In the genomic region with DNA sequence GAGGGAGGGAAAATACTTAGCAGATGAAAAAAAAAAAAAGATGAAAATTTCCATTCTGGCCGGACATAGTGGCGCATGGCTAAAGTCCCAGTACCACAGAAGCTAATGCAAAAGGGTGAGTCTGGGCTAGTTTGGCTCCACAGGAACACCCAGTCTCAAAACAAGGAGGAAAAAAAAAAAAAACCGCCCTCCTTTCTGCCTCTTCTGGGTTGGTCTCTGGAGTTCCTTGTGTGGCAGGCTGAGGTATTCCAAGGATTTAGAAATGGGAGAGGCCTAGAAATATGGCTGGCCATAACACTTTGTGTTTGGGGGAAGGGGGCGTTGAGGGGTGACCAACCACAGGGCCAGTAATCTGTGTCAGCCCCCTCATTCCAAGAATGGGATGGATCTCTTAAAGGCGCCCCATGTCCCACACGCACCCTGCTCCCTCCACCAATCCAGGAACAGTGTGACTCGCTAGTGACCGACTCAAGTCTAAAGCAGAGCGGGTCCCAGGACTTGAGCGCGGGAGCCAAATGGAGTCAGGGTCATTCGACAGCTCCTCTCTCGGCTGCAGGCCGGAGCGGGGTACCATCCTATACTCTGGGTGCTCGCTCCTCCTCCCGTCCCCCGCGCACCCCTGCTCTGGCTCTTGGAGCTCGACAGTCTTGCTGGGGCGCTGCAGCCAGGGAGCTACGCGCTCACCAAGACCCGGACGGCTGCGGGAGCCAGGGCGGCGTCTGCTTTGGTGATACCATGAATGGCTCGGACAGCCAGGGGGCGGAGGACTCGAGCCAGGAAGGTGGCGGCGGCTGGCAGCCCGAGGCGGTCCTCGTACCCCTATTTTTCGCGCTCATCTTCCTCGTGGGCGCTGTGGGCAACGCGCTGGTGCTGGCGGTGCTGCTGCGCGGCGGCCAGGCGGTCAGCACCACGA, we compare ENCODE assay signal across 9 mouse cellular contexts. TPM values are rescaled to one million over a fixed set of nuclear protein-coding genes. Genes with fewer than 3 reads are reported as not detected.
A peak's percentile ranks its signal among the peaks of the same experiment; 100 is the strongest.
DNase-seq lines count a peak whose midpoint lies in the region; ATAC-seq and TF ChIP-seq lines count a peak whose summit lies in the region.
"Had no signal": no experiment of that assay in that cellular context is flagged by ENCODE, and none has a peak within 500 bp of the region (broad histone marks: within the 10 kb centered on the region; RNA-seq: fewer than 3 reads in every experiment).

TSS of gene Galr2 (plus strand) at position 189 of the 913 bp plus-strand sequence.

- H3K4me3 ChIP-seq in lung, postnatal 0 days (ENCODE audit: low read depth, low read length), result peak within 1 kb of the TSS; percentile 12; the same call in 1 of the 2 replicates
- H3K4me3 ChIP-seq in forebrain, embryonic 12.5 days (replicated peaks), result peak within 1 kb of the TSS; percentile 32
- peak within 1 kb of the TSS; percentile 28 for H3K4me3 ChIP-seq in liver, embryonic 12.5 days
- H3K4me3 ChIP-seq in stomach, embryonic 14.5 days (ENCODE audit: low read depth, low read length), result peak within 1 kb of the TSS; percentile 29

- no peaks in the 10 kb centered on the region for H3K36me3 ChIP-seq in lung, postnatal 0 days (ENCODE audit: insufficient read depth, low read length)
- H3K36me3 ChIP-seq in forebrain, embryonic 12.5 days (replicated peaks), result no peaks in the 10 kb centered on the region
- no peaks in the 10 kb centered on the region for H3K36me3 ChIP-seq in liver, embryonic 12.5 days
- H3K36me3 ChIP-seq in stomach, embryonic 14.5 days (ENCODE audit: control insufficient read depth, insufficient read depth, low read length), result no peaks in the 10 kb centered on the region

- H3K9ac ChIP-seq in lung, postnatal 0 days (replicated peaks; ENCODE audit: low read depth), result 0 out of 2 replicates have a peak within 1 kb of the TSS, but pooled peaks have one; percentile 6
- 0 out of 2 replicates have a peak within 1 kb of the TSS, but pooled peaks have one; percentile 12 for H3K9ac ChIP-seq in forebrain, embryonic 12.5 days
- H3K9ac ChIP-seq in liver, embryonic 12.5 days, result no peak within 1 kb of the TSS
- no peak within 1 kb of the TSS for H3K9ac ChIP-seq in stomach, embryonic 14.5 days (replicated peaks; ENCODE audit: low read depth, low read length)

- no peak for DNase-seq in lung, postnatal 0 days (ENCODE audit: low spot score)
- DNase-seq in lung, postnatal 10 days, result no peak
- DNase-seq in urinary bladder, postnatal 36 days (ENCODE audit: low spot score in 2 of 2), result no peak
- DNase-seq in thymus, postnatal 14 days, result no peak
- DNase-seq: lung, postnatal 14 days had no signal

- no peak within 1 kb of the TSS for H3K27ac ChIP-seq in lung, postnatal 0 days (ENCODE audit: low read length)
- no peak within 1 kb of the TSS for H3K27ac ChIP-seq in forebrain, embryonic 12.5 days
- H3K27ac ChIP-seq in liver, embryonic 12.5 days, result no peak within 1 kb of the TSS
- H3K27ac ChIP-seq in stomach, embryonic 14.5 days (ENCODE audit: low read length), result no peak within 1 kb of the TSS

- H3K4me1 ChIP-seq in lung, postnatal 0 days (ENCODE audit: insufficient read depth, low read depth, low read length), result peaks cover 5% of the 10 kb centered on the region; the same call in 1 of the 2 replicates
- H3K4me1 ChIP-seq in forebrain, embryonic 12.5 days, result peaks cover 7% of the 10 kb centered on the region
- peaks cover 8% of the 10 kb centered on the region for H3K4me1 ChIP-seq in liver, embryonic 12.5 days
- H3K4me1 ChIP-seq in stomach, embryonic 14.5 days (ENCODE audit: control insufficient read depth, insufficient read depth, low read length), result 0 out of 2 replicates have a peak, but pooled peaks cover 5% of the 10 kb centered on the region

- WGBS in lung, postnatal 0 days, result 9% methylated on average over 48 of the region's 48 CpGs
- 6% methylated on average over 48 of the region's 48 CpGs for WGBS in forebrain, embryonic 12.5 days
- WGBS in liver, embryonic 12.5 days (ENCODE audit: insufficient replicate concordance), result 8% methylated on average over 48 of the region's 48 CpGs
- 8% methylated on average over 48 of the region's 48 CpGs for WGBS in stomach, embryonic 14.5 days

- no peak for TF ChIP-seq EP300 in lung, postnatal 0 days (IDR thresholded peaks at IDR 0.05)

- TF ChIP-seq CTCF in lung, postnatal 0 days (IDR thresholded peaks at IDR 0.05), result peak; percentile 29

- no peak for ATAC-seq in lung, postnatal 0 days
- ATAC-seq in forebrain, embryonic 12.5 days (ENCODE audit: low FRiP score), result no peak
- no peak for ATAC-seq in liver, embryonic 12.5 days
- ATAC-seq in stomach, embryonic 14.5 days (ENCODE audit: insufficient number of reproducible peaks, insufficient read depth, low FRiP score, low read depth), result 0 out of 2 replicates have a peak, but pooled peaks have one; percentile 2
- no peak for ATAC-seq in monocyte, adult 5-6 weeks (replicated peaks; ENCODE audit: insufficient number of reproducible peaks, low FRiP score, low TSS enrichment, poor library complexity, severe bottlenecking)

- H3K4me2 ChIP-seq in lung, postnatal 0 days (replicated peaks; ENCODE audit: low read depth, low read length), result peak within 1 kb of the TSS; percentile 37
- peak within 1 kb of the TSS; percentile 48 for H3K4me2 ChIP-seq in forebrain, embryonic 12.5 days
- peak within 1 kb of the TSS; percentile 43 for H3K4me2 ChIP-seq in liver, embryonic 12.5 days
- peak within 1 kb of the TSS; percentile 40 for H3K4me2 ChIP-seq in stomach, embryonic 14.5 days (replicated peaks; ENCODE audit: low read depth, low read length)

- H3K9me3 ChIP-seq in lung, postnatal 0 days (ENCODE audit: low read length), result no peaks in the 10 kb centered on the region
- H3K9me3 ChIP-seq in forebrain, embryonic 12.5 days, result 0 out of 2 replicates have a peak, but pooled peaks cover 4% of the 10 kb centered on the region
- H3K9me3 ChIP-seq in liver, embryonic 12.5 days (replicated peaks), result peaks cover 4% of the 10 kb centered on the region; the same call in 1 of the 2 replicates
- no peaks in the 10 kb centered on the region for H3K9me3 ChIP-seq in stomach, embryonic 14.5 days (ENCODE audit: control insufficient read depth, low read depth, low read length)

- peaks cover 35% of the 10 kb centered on the region for H3K27me3 ChIP-seq in lung, postnatal 0 days (replicated peaks; ENCODE audit: insufficient read depth, low read length)
- H3K27me3 ChIP-seq in forebrain, embryonic 12.5 days, result peaks cover 64% of the 10 kb centered on the region
- H3K27me3 ChIP-seq in liver, embryonic 12.5 days (replicated peaks), result peaks cover 69% of the 10 kb centered on the region
- peaks cover 37% of the 10 kb centered on the region for H3K27me3 ChIP-seq in stomach, embryonic 14.5 days (ENCODE audit: control insufficient read depth, insufficient read depth, low read length)

RNA-seq across cellular contexts. Expression of gene Galr2, which starts in this region (rescaled TPM):
- 0.11 TPM in 1 of 2 replicates, not detected in the other for polyA plus RNA-seq in lung, postnatal 0 days (2015; fragmentation: Nextera tagmentation; extraction: Ambion mirVana)
- 0.19 and 0.46 TPM in 2 replicates for polyA plus RNA-seq in forebrain, embryonic 12.5 days (2016; fragmentation: Nextera tagmentation; extraction: Ambion mirVana)
- not detected in 2 replicates for polyA plus RNA-seq in liver, embryonic 12.5 days (2016; fragmentation: Nextera tagmentation; extraction: Ambion mirVana)
- 0.13 and 0.15 TPM in 2 replicates for polyA plus RNA-seq in stomach, embryonic 14.5 days (2014; fragmentation: Nextera tagmentation; extraction: Ambion mirVana)
- not detected in 3 replicates for total RNA-seq in monocyte, adult 5-6 weeks (2017)

Comparison
In these comparisons a context has a peak if more than half of its experiments do, and no peak if none do; other contexts are left out.
1. Peak in ATAC-seq, H3K4me3 ChIP-seq and H3K4me2 ChIP-seq in stomach, embryonic 14.5 days; RNA of the gene not detected or under 1 TPM.
2. H3K9ac ChIP-seq: peak in lung, postnatal 0 days (single experiment) and forebrain, embryonic 12.5 days (single experiment); none in liver, embryonic 12.5 days (single experiment) and stomach, embryonic 14.5 days (single experiment).
3. Peak in every context shown above with its lines, with median percentiles within 50 percentile points of each other: H3K4me2 ChIP-seq and H3K4me3 ChIP-seq.